In genomic region chr12:83044621-83044990, GRCm38 (mm10) we compare ENCODE assay signal across 8 mouse cellular contexts.
DNase-seq lines count a peak whose midpoint lies in the region; ATAC-seq lines count a peak whose summit lies in the region.
"Had no signal": no experiment of that assay in that cellular context is flagged by ENCODE, and none has a peak within 500 bp of the region (broad histone marks: within the 10 kb centered on the region; RNA-seq: fewer than 3 reads in every experiment).

No protein-coding gene starts in this region.

- H3K27ac ChIP-seq in kidney, embryonic 16.5 days (ENCODE audit: low read length): 0 out of 2 replicates have a peak overlapping the region, but pooled peaks have one; percentile 13
- no peak overlapping the region for H3K27ac ChIP-seq in kidney, embryonic 14.5 days (ENCODE audit: low read depth, low read length)
- H3K27ac ChIP-seq in embryonic facial prominence, embryonic 15.5 days (replicated peaks): peak overlapping the region; percentile 3; the same call in 1 of the 2 replicates
- peak overlapping the region; percentile 71 for H3K27ac ChIP-seq in hindbrain, embryonic 14.5 days
- peak overlapping the region; percentile 46 for H3K27ac ChIP-seq in neural tube, embryonic 15.5 days (replicated peaks)
- H3K27ac ChIP-seq: lung, embryonic 15.5 days had no signal

- no peak overlapping the region for H3K4me3 ChIP-seq in kidney, embryonic 16.5 days (ENCODE audit: low read length)
- H3K4me3 ChIP-seq in kidney, embryonic 14.5 days (ENCODE audit: low read length): no peak overlapping the region
- H3K4me3 ChIP-seq in embryonic facial prominence, embryonic 15.5 days (replicated peaks): no peak overlapping the region
- no peak overlapping the region for H3K4me3 ChIP-seq in hindbrain, embryonic 14.5 days (replicated peaks; ENCODE audit: low read length)
- 0 out of 2 replicates have a peak overlapping the region, but pooled peaks have one; percentile 5 for H3K4me3 ChIP-seq in neural tube, embryonic 15.5 days (replicated peaks)
- H3K4me3 ChIP-seq: lung, embryonic 15.5 days had no signal

- 19% methylated on average over 4 of the region's 4 CpGs for WGBS in kidney, embryonic 16.5 days
- WGBS in kidney, embryonic 14.5 days: 18% methylated on average over 4 of the region's 4 CpGs
- WGBS in embryonic facial prominence, embryonic 15.5 days: 23% methylated on average over 4 of the region's 4 CpGs
- WGBS in hindbrain, embryonic 14.5 days: 7% methylated on average over 4 of the region's 4 CpGs
- WGBS in neural tube, embryonic 15.5 days: 9% methylated on average over 4 of the region's 4 CpGs

- DNase-seq in hindbrain, embryonic 14.5 days (ENCODE audit: low spot score): peak; percentile 74
- DNase-seq in liver: no peak
- no peak for DNase-seq in spleen, adult 18-20 months

- H3K27me3 ChIP-seq in kidney, embryonic 16.5 days (ENCODE audit: insufficient read depth, low read length): no peaks in the 10 kb centered on the region
- no peaks in the 10 kb centered on the region for H3K27me3 ChIP-seq in kidney, embryonic 14.5 days (ENCODE audit: control insufficient read depth, insufficient read depth, low read length)
- H3K27me3 ChIP-seq in embryonic facial prominence, embryonic 15.5 days: no peaks in the 10 kb centered on the region
- no peaks in the 10 kb centered on the region for H3K27me3 ChIP-seq in hindbrain, embryonic 14.5 days (ENCODE audit: control insufficient read depth, insufficient read depth, low read length)
- H3K27me3 ChIP-seq in neural tube, embryonic 15.5 days (replicated peaks): no peaks in the 10 kb centered on the region
- H3K27me3 ChIP-seq: lung, embryonic 15.5 days had no signal

- no peaks in the 10 kb centered on the region for H3K9me3 ChIP-seq in kidney, embryonic 16.5 days (ENCODE audit: low read length)
- no peaks in the 10 kb centered on the region for H3K9me3 ChIP-seq in kidney, embryonic 14.5 days (ENCODE audit: control insufficient read depth, low read length)
- H3K9me3 ChIP-seq in embryonic facial prominence, embryonic 15.5 days (replicated peaks): no peaks in the 10 kb centered on the region
- H3K9me3 ChIP-seq in hindbrain, embryonic 14.5 days (ENCODE audit: control insufficient read depth, low read length): no peaks in the 10 kb centered on the region
- H3K9me3 ChIP-seq in neural tube, embryonic 15.5 days (replicated peaks): no peaks in the 10 kb centered on the region
- H3K9me3 ChIP-seq: lung, embryonic 15.5 days had no signal

- no peaks in the 10 kb centered on the region for H3K36me3 ChIP-seq in kidney, embryonic 16.5 days (ENCODE audit: insufficient read depth, low read length)
- no peaks in the 10 kb centered on the region for H3K36me3 ChIP-seq in kidney, embryonic 14.5 days (ENCODE audit: control insufficient read depth, insufficient read depth, low read length)
- no peaks in the 10 kb centered on the region for H3K36me3 ChIP-seq in embryonic facial prominence, embryonic 15.5 days
- H3K36me3 ChIP-seq in hindbrain, embryonic 14.5 days (replicated peaks; ENCODE audit: control insufficient read depth, insufficient read depth): no peaks in the 10 kb centered on the region
- no peaks in the 10 kb centered on the region for H3K36me3 ChIP-seq in neural tube, embryonic 15.5 days
- H3K36me3 ChIP-seq: lung, embryonic 15.5 days had no signal

- H3K9ac ChIP-seq in kidney, embryonic 16.5 days (replicated peaks; ENCODE audit: low read length): no peak overlapping the region
- H3K9ac ChIP-seq in kidney, embryonic 14.5 days (ENCODE audit: low read depth, low read length): no peak overlapping the region
- no peak overlapping the region for H3K9ac ChIP-seq in embryonic facial prominence, embryonic 15.5 days
- H3K9ac ChIP-seq in hindbrain, embryonic 14.5 days: 0 out of 2 replicates have a peak overlapping the region, but pooled peaks have one; percentile 42
- no peak overlapping the region for H3K9ac ChIP-seq in neural tube, embryonic 15.5 days (replicated peaks)
- H3K9ac ChIP-seq: lung, embryonic 15.5 days had no signal

- ATAC-seq in kidney, embryonic 16.5 days (ENCODE audit: low FRiP score, low TSS enrichment): no peak
- ATAC-seq in kidney, embryonic 14.5 days (ENCODE audit: low FRiP score, low TSS enrichment): no peak
- no peak for ATAC-seq in embryonic facial prominence, embryonic 15.5 days (ENCODE audit: insufficient number of reproducible peaks, low FRiP score, low TSS enrichment, low read depth)
- ATAC-seq in hindbrain, embryonic 14.5 days (ENCODE audit: low FRiP score): peak; percentile 76
- peak; percentile 64 for ATAC-seq in neural tube, embryonic 15.5 days (ENCODE audit: low FRiP score)

- H3K4me1 ChIP-seq in kidney, embryonic 16.5 days (ENCODE audit: insufficient read depth, low read length): peaks cover 17% of the 10 kb centered on the region
- H3K4me1 ChIP-seq in kidney, embryonic 14.5 days (ENCODE audit: control insufficient read depth, insufficient read depth, low read length): 0 out of 2 replicates have a peak, but pooled peaks cover 10% of the 10 kb centered on the region
- H3K4me1 ChIP-seq in embryonic facial prominence, embryonic 15.5 days: peaks cover 17% of the 10 kb centered on the region
- H3K4me1 ChIP-seq in hindbrain, embryonic 14.5 days (replicated peaks; ENCODE audit: control insufficient read depth, insufficient read depth, low read length): peaks cover 31% of the 10 kb centered on the region
- H3K4me1 ChIP-seq in neural tube, embryonic 15.5 days: peaks cover 37% of the 10 kb centered on the region

- no peak overlapping the region for H3K4me2 ChIP-seq in kidney, embryonic 16.5 days (replicated peaks; ENCODE audit: low read depth, low read length)
- no peak overlapping the region for H3K4me2 ChIP-seq in kidney, embryonic 14.5 days (replicated peaks; ENCODE audit: low read depth, low read length)
- H3K4me2 ChIP-seq in embryonic facial prominence, embryonic 15.5 days (replicated peaks): no peak overlapping the region
- peak overlapping the region; percentile 47 for H3K4me2 ChIP-seq in hindbrain, embryonic 14.5 days (replicated peaks)
- H3K4me2 ChIP-seq in neural tube, embryonic 15.5 days: peak overlapping the region; percentile 46
- H3K4me2 ChIP-seq: lung, embryonic 15.5 days had no signal

Comparison
In these comparisons a context has a peak if more than half of its experiments do, and no peak if none do; other contexts are left out.
1. ATAC-seq: peak in hindbrain, embryonic 14.5 days (single experiment) and neural tube, embryonic 15.5 days (single experiment); none in kidney, embryonic 16.5 days (single experiment), kidney, embryonic 14.5 days (single experiment) and embryonic facial prominence, embryonic 15.5 days (single experiment).
2. H3K4me2 ChIP-seq: peak in hindbrain, embryonic 14.5 days (single experiment) and neural tube, embryonic 15.5 days (single experiment); none in kidney, embryonic 16.5 days (single experiment), kidney, embryonic 14.5 days (single experiment) and embryonic facial prominence, embryonic 15.5 days (single experiment).